Mouse (Mus musculus): Measurements from ENCODE around the gene Gm45837. TPM values are rescaled to one million over a fixed set of nuclear protein-coding genes. Genes with fewer than 3 reads are reported as not detected.

Gene Gm45837
- polyA plus RNA-seq, 1 experiment from 2014 or later: not detected

DNA sequence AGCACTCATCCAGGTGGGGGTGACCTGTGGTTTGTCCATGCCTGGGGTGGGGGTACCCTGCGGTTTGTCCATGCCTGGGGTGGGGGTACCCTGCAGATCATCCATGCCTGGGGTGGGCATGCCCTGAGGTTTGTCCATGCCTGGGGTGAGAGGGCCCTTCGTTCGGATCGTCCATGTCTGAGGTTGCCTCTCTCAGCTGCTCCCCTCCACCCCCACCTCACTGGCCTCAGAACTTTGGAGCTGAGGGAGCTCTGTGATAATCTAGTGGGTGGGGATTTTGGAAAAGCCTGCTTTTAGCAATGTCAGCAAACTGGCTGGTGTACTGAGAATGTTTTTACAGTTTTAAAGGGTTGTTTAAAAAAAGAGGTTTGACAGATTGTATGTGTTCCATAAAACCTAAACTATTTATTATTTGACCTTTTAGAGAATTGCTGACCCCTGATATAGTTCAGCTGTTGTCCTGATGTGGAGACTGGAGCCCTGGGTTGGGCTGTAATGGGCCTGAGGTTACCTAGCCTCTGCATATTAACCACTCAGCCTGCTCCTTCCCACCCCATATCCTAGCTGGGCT is 18.7 kb upstream of the Gm45837 start:
- WGBS: 81% methylated on average over 4 of the region's 4 CpGs

DNA sequence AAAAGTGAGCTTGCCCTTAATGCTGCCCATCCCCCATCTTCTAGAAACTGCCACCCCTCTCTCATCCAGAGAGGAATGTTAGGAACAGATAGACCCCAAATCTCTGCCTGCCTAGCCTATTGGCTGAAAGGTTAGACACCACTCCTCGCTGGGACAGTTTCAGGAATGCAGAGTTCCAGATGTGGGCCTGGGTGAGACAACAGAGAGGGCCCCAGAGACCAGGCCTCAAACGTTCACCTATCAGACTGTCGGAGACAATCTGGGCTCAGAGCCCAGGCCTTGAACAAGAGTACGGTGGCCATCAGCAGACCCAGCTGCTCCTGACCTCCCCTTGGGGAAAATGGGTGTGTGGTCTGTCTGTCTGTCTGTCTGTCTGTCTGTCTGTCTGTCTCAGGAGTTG is 17.7 kb upstream of the Gm45837 start:
- Histone ChIP-seq H3K4me2 (no peak overlapping the region), H3K27ac (peak overlapping the region; percentile 86), H3K4me3 (replicated peaks) (no peak overlapping the region), H3K36me3 (peaks cover 21% of the 10 kb centered on the region), H3K4me1 (replicated peaks) (peaks cover 40% of the 10 kb centered on the region), H3K9ac (replicated peaks) (no peak overlapping the region), H3K9me3 (no peaks in the 10 kb centered on the region), H3K27me3 (no peaks in the 10 kb centered on the region)
- WGBS: 41% methylated on average over 4 of the region's 4 CpGs
- ATAC-seq (ENCODE audit: insufficient number of reproducible peaks, insufficient read depth, low FRiP score, low TSS enrichment, low read depth): no peak

More for the DNA sequence above, 18.7 kb upstream of the Gm45837 start:
- ATAC-seq (ENCODE audit: insufficient number of reproducible peaks, insufficient read depth, low FRiP score, low TSS enrichment, low read depth): no peak
- H3K4me3 ChIP-seq (replicated peaks): no peak overlapping the region
- H3K27ac ChIP-seq: peak overlapping the region; percentile 86
- H3K4me1 ChIP-seq (replicated peaks): peaks cover 40% of the 10 kb centered on the region
- H3K27me3 ChIP-seq: no peaks in the 10 kb centered on the region
- H3K36me3 ChIP-seq: peaks cover 11% of the 10 kb centered on the region
- no peak overlapping the region for H3K9ac ChIP-seq (replicated peaks)
- no peaks in the 10 kb centered on the region for H3K9me3 ChIP-seq
- no peak overlapping the region for H3K4me2 ChIP-seq

DNA sequence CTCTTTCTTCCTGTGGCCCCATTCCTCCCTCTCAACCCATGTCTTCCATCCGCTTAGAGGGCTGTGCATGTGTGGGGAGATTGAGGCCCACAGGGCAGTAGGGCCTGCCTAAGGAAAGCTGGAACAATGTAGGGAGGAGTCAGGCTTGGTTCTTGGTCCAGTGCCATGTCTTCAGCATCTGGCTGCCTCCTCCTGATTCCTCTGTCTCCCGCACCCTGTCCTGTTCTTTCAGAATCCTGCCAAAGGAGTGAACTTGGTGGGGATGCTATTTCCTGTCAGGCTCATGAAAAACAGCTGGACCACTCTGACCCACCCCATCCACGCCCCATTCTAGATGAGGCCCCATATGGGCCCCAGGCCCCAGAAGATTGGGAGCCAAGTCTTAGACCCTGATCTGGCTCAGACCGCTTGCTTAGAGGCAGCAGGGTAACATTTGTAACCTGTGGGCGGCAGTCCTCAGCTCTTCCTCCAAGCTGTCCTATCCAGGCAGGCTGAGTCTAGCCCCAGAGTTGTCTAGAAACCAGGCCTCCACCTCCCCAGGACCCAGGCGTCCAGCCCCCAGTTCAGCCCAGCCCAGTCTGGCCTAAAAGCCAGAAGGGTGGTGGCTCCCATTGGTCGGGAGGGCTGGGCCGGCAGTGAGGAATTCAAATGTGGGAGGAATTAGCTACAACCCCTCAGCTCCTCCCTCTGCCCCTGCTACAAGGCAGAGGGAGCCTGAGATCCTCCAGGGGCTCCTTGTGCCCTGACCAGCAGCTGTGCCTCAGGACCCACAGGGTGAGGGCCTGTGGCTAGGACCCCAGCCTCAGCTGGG is 16.8 kb upstream of the Gm45837 start:
- Histone ChIP-seq H3K9ac (replicated peaks) (peak overlapping the region; percentile 12; the same call in 1 of the 2 replicates), H3K9me3 (no peaks in the 10 kb centered on the region), H3K4me1 (replicated peaks) (peaks cover 40% of the 10 kb centered on the region), H3K4me3 (replicated peaks) (no peak overlapping the region), H3K27me3 (no peaks in the 10 kb centered on the region), H3K4me2 (peak overlapping the region; percentile 42), H3K27ac (peak overlapping the region; percentile 86), H3K36me3 (peaks cover 27% of the 10 kb centered on the region)
- WGBS: 25% methylated on average over 8 of the region's 8 CpGs
- ATAC-seq (ENCODE audit: insufficient number of reproducible peaks, insufficient read depth, low FRiP score, low TSS enrichment, low read depth): peak; percentile 64; the same call in 1 of the 2 replicates

DNA sequence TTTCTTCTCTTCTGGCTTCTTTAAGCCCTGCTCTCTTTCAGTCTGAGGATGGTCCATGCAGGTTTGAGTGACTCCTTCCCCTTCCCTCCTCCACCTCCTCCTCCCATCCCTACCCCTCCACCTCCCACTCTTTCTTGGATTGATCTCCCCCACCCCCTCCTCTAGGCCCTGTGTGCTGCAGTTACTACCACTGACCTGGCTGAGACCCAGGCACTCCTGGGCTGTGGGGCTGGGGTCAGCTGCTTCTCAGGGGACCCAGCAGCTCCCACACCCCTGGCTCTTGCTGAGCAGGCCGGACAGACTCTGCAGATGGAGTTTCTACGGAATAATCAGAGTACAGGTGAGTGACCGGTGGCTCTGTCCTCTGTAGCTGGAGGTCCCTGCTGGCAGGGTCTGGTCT is 16.1 kb upstream of the Gm45837 start:
- Histone ChIP-seq H3K9me3 (no peaks in the 10 kb centered on the region), H3K27me3 (no peaks in the 10 kb centered on the region), H3K4me3 (replicated peaks) (peak overlapping the region; percentile 15; the same call in 1 of the 2 replicates), H3K4me1 (replicated peaks) (peaks cover 40% of the 10 kb centered on the region), H3K9ac (replicated peaks) (peak overlapping the region; percentile 12; the same call in 1 of the 2 replicates), H3K4me2 (peak overlapping the region; percentile 42), H3K36me3 (peaks cover 33% of the 10 kb centered on the region), H3K27ac (peak overlapping the region; percentile 86)
- WGBS: 51% methylated on average over 3 of the region's 3 CpGs
- 0 out of 2 replicates have a peak, but pooled peaks have one; percentile 5 for ATAC-seq (ENCODE audit: insufficient number of reproducible peaks, insufficient read depth, low FRiP score, low TSS enrichment, low read depth)

DNA sequence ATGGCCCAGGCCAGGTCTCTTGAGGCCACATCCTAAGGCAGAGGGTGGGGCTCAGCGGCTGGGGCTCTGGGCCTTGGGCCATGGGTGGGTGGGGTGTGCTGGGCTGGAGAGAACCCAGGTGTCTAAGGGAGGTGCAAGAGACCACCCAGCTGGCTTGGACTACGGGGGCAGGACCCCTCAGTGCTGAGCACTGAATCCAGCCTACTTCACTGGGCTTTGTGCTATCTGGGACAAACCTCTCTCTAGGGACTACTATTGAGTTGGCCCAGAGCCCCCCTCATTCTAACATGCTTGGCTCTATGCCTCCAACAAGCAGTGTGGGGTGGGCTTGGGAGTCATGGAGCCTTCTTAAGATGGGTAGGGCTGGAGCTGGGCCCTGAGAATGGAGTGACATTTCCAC is 15.2 kb upstream of the Gm45837 start:
- peaks cover 40% of the 10 kb centered on the region for H3K4me1 ChIP-seq (replicated peaks)
- H3K27me3 ChIP-seq: no peaks in the 10 kb centered on the region
- H3K4me2 ChIP-seq: peak overlapping the region; percentile 42
- WGBS: 89% methylated on average over 2 of the region's 2 CpGs
- H3K9ac ChIP-seq (replicated peaks): no peak overlapping the region
- no peak for ATAC-seq (ENCODE audit: insufficient number of reproducible peaks, insufficient read depth, low FRiP score, low TSS enrichment, low read depth)
- no peak overlapping the region; the same call in 1 of the 2 replicates for H3K27ac ChIP-seq
- no peaks in the 10 kb centered on the region for H3K9me3 ChIP-seq
- H3K36me3 ChIP-seq: peaks cover 42% of the 10 kb centered on the region
- no peak overlapping the region for H3K4me3 ChIP-seq (replicated peaks)

DNA sequence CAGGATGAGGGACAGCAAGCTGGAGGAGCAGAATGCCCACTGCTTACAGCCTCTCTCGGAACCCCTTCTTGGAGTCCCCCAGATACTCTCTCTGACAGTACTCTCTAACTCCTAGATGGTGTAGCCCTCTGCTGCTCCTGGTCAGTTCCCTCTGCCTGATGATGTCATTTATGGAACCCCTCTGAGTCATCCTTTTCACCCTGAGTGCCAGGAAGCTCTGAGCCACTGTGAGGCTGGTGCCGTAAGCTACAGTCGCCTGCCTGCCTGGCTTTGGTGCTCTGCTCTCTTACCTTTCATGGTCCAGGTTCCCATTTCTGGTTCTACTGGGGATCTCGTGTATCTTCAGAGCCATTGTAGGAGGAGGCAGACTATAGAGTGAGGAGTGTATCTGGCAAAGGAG is 13.5 kb upstream of the Gm45837 start:
- 82% methylated on average over 4 of the region's 4 CpGs for WGBS
- Histone ChIP-seq H3K9ac (replicated peaks) (no peak overlapping the region), H3K36me3 (peaks cover 57% of the 10 kb centered on the region), H3K4me2 (no peak overlapping the region), H3K27ac (no peak overlapping the region), H3K9me3 (no peaks in the 10 kb centered on the region), H3K4me1 (replicated peaks) (peaks cover 33% of the 10 kb centered on the region), H3K4me3 (replicated peaks) (no peak overlapping the region), H3K27me3 (no peaks in the 10 kb centered on the region)
- no peak for ATAC-seq (ENCODE audit: insufficient number of reproducible peaks, insufficient read depth, low FRiP score, low TSS enrichment, low read depth)

DNA sequence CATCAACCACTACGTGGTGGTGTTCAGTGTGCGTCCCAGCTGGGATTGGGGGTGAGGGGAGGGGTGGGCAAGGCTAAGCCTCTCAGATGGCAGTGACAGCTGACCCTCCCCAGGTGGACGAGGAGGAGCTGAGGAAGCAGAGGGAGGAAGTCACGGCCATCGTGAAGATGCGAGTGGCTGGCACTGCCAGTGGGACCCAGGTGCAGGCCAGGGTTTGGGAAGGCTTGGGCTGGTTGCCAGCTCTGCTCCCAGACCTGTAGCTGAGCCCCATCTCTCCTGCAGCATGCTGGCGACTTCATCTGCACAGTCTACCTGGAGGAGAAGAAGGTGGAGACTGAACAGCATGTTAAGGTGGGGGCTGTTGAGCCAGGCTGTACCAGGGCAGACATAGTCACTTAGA is 9.2 kb upstream of the Gm45837 start:
- no peak for ATAC-seq (ENCODE audit: insufficient number of reproducible peaks, insufficient read depth, low FRiP score, low TSS enrichment, low read depth)
- no peak overlapping the region for H3K4me2 ChIP-seq
- H3K27ac ChIP-seq: no peak overlapping the region
- no peaks in the 10 kb centered on the region for H3K27me3 ChIP-seq
- H3K9me3 ChIP-seq: no peaks in the 10 kb centered on the region
- peaks cover 78% of the 10 kb centered on the region for H3K36me3 ChIP-seq
- no peak overlapping the region for H3K4me3 ChIP-seq (replicated peaks)
- H3K4me1 ChIP-seq (replicated peaks): no peaks in the 10 kb centered on the region
- 90% methylated on average over 7 of the region's 7 CpGs for WGBS
- H3K9ac ChIP-seq (replicated peaks): no peak overlapping the region

DNA sequence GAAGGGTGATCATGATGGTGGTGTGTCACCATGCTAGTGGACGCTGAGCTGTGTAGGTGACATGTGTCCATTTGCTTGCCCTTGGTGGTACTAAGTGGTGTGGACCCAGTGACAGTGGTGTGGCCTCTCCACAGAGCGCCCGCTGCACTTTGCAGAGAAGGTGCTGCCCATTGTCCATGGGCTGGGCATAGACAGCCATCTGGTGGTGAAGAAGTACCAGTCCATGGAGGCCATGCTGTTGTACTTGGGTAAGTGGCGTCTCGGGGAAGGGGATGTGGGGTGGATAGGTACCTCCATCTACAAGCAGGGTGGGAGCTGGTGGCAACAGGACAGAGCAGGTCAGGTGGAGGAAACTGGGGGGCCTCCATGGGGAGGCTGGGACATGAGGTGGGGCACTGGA is 6.9 kb upstream of the Gm45837 start:
- Histone ChIP-seq H3K4me3 (replicated peaks) (no peak overlapping the region), H3K27me3 (no peaks in the 10 kb centered on the region), H3K4me2 (no peak overlapping the region), H3K9me3 (no peaks in the 10 kb centered on the region), H3K27ac (no peak overlapping the region), H3K9ac (replicated peaks) (no peak overlapping the region), H3K4me1 (replicated peaks) (no peaks in the 10 kb centered on the region), H3K36me3 (peaks cover 76% of the 10 kb centered on the region)
- no peak for ATAC-seq (ENCODE audit: insufficient number of reproducible peaks, insufficient read depth, low FRiP score, low TSS enrichment, low read depth)
- 93% methylated on average over 5 of the region's 5 CpGs for WGBS

DNA sequence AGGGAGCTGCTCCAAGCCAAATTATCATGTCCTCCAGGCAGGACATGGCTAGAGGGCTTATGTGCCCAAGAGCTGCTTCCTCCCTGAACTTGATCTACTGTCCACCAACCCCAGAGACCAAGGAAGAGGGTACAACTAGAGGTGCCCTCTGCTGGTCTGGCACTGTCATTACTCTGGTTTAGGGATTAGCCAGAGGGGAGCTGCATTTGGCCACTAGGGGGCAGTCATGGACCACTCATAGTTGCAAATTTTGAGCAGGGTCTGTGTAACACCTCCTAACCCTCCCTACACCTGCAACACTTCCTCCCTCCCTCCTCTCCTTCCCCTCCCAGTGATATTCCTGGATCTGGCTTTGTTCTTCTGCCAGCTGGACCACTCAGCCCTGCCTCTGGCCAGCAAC is 2.1 kb downstream of the Gm45837 start:
- H3K4me1 ChIP-seq (replicated peaks): peaks cover 22% of the 10 kb centered on the region
- H3K27me3 ChIP-seq: peaks cover 11% of the 10 kb centered on the region
- no peaks in the 10 kb centered on the region for H3K9me3 ChIP-seq
- no peak overlapping the region for H3K27ac ChIP-seq
- H3K4me2 ChIP-seq: no peak overlapping the region
- ATAC-seq (ENCODE audit: insufficient number of reproducible peaks, insufficient read depth, low FRiP score, low TSS enrichment, low read depth): no peak; the same call in 1 of the 2 replicates
- no peak overlapping the region for H3K4me3 ChIP-seq (replicated peaks)
- H3K9ac ChIP-seq (replicated peaks): no peak overlapping the region
- peaks cover 28% of the 10 kb centered on the region; the same call in 1 of the 2 replicates for H3K36me3 ChIP-seq

DNA sequence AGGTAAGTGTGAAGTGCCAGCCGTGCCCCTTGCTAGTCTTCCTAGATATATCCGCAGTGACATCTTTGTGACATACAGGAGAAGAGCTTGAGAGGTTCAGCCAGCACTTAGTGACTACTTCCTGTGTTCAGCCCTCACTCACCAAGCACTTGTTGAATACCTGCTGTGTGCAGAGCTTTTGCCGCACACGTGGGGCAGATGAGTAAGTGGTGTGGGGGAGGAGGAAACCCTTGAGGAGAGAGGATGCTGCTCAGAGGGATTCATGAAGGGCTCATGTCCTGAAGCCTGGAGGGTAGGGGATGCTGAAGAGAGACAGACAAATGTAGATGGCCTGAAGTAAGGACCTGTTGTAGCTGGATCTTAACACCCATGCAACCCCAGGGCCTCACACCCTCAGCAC is 3.5 kb downstream of the Gm45837 start:
- WGBS: 39% methylated on average over 4 of the region's 4 CpGs
- Histone ChIP-seq H3K4me3 (replicated peaks) (no peak overlapping the region), H3K4me2 (no peak overlapping the region), H3K9ac (replicated peaks) (no peak overlapping the region), H3K36me3 (peaks cover 14% of the 10 kb centered on the region; the same call in 1 of the 2 replicates), H3K27ac (no peak overlapping the region), H3K4me1 (replicated peaks) (peaks cover 22% of the 10 kb centered on the region), H3K9me3 (no peaks in the 10 kb centered on the region), H3K27me3 (peaks cover 21% of the 10 kb centered on the region)
- no peak for ATAC-seq (ENCODE audit: insufficient number of reproducible peaks, insufficient read depth, low FRiP score, low TSS enrichment, low read depth)

DNA sequence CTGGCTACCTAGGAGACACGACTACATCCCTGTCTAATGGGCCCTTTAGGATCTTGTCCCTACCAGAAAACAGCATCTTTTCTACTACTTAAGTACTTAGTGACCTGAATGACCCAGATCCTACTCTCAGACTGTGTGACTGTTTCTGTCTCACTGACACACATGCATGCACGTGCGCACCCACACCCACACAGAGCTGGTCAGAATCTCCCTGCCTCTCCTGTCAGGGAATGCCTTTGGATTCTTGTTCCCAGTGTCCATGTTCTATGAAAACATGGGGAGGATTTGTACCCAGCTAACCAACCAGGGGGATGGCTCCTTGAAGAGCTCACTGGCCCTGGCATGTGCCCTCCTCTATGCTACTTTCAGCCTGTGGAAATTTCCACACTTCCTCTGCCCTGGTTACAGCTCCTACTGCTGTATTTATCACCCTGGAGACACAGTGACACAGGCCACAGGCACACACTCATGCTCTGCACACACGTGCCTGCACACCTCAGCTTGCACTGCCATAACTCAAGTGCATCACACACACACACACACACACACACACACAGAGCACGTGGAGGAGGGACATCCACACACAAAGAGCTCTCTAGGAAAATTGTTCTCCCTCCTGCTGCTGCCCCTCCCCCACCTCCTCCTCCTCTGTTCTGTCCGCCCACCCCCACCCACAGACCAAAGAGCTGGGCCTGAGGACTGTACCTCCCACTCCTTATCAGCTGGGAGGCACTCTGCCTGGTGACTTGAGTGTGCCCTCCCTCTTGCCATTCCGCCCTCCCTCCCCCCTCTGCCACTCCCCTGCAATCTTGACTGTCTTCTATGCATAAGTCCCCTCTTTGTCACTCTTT is 4.2 kb downstream of the Gm45837 start:
- WGBS: 37% methylated on average over 7 of the region's 7 CpGs
- Histone ChIP-seq H3K4me1 (replicated peaks) (peaks cover 22% of the 10 kb centered on the region), H3K9me3 (no peaks in the 10 kb centered on the region), H3K27me3 (peaks cover 28% of the 10 kb centered on the region), H3K4me2 (no peak overlapping the region), H3K36me3 (peaks cover 12% of the 10 kb centered on the region; the same call in 1 of the 2 replicates), H3K9ac (replicated peaks) (no peak overlapping the region), H3K27ac (no peak overlapping the region), H3K4me3 (replicated peaks) (no peak overlapping the region)
- no peak for ATAC-seq (ENCODE audit: insufficient number of reproducible peaks, insufficient read depth, low FRiP score, low TSS enrichment, low read depth)
